Mouse (Mus musculus): ENCODE measurements around the gene Gm5868.
"Not testable (repeated sequence)": the region's sequence is repeated elsewhere in the genome, so short reads cannot be mapped to it uniquely, and the experiment has no call there.

Gene Gm5868

GRCm38 (mm10) chr5:72587192-72587681 lies at the start of gene Gm5868:
Gm5868 (minus strand) TSS chr5:72587551.
- in situ Hi-C loops (cut with MboI, MseI) = no loop called here

DNA sequence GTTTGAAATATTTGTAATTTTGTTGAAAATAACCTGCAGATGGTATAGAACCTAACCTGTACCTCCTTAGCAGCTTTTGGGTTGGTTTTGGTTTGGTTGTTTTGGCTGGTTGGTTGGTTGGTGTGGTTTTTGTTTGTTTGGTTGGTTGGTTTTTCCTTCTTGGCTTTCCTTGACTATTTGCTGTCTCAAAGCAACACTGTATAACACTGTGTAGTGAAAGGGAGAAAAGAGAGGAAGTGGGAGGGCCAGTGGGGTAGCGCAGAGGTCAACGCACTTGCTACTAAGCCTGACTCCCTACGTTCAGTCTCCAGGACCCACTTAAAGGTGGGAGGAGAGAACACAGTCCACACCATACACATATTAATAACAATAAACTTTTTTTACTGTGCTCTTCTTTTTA lies 49.2 kb upstream of the Gm5868 start:
- in situ Hi-C loops (cut with MboI, MseI) = no loop called here

GRCm38 (mm10) chr5:72636122-72636521 lies 48.8 kb upstream of the Gm5868 start:
- in situ Hi-C loops (cut with MboI, MseI) = no loop called here

DNA sequence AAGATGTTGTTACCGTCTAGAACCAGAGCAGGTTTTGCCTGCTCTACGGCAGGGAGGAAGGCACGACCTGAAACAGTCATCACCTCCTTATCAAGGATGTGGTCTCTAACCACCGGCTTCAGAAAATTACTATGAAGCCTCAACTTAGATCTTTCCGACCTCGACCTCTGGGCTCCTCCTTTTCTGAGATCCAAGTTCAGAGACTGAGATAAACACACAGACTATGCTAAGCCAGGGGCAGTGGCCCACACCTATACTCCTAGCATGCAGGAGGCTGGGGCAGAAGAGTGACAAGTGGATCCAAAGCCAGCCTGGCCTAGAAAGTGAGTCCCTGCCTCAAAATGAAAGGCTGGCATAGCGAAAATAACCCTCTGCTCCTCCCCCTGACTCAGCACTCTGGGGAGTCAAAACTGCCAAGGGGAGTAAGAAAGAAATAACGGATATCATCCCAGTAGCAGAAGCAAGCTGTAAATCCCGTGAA lies 47.5 kb upstream of the Gm5868 start:
- in situ Hi-C loops (cut with MboI, MseI) = no loop called here

- in situ Hi-C loops (cut with MboI, MseI) = no loop called here
Observed at GRCm38 (mm10) chr5:72630026-72630425, 42.7 kb upstream of the Gm5868 start.

DNA sequence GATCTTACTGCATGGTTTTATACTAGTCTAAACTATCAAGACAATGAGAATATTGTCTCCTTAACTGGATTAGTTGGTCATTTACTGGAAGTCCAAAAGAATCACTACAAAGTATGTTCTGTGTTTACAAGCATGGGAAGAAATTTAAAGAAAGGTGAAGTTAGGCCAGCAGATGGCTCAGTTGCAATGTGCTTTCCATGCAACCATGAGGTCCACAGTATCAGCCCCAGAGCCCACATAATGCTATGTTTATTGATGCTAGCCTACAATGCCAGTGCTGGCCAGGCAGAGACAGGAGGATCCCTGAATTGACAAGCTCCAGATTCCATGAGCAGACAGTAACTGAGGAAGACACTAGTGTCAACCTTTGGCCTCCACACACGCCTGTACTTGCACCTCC lies 33.7 kb upstream of the Gm5868 start:
- in situ Hi-C loops (cut with MboI, MseI) = no loop called here

DNA sequence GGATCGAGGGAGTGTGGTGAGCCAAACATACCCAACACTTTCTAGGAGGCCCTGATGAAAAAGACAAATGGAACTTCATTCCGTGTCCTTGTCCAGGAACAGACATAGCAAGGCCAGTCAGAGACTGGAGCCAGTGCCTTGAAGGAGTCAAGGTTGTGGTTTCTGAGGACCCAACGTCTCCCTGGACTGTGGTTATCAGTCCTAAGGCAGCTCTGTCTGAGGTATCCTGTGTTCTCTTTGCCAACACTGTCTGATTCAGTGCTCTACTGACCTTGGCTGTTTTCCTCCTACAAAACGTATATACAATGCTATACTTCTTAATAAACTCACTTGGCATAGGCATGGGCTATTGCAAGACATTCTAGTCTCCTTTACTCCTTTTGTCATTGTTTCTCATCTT lies 30.1 kb upstream of the Gm5868 start:
- in situ Hi-C loops (cut with MboI, MseI) = no loop called here

DNA sequence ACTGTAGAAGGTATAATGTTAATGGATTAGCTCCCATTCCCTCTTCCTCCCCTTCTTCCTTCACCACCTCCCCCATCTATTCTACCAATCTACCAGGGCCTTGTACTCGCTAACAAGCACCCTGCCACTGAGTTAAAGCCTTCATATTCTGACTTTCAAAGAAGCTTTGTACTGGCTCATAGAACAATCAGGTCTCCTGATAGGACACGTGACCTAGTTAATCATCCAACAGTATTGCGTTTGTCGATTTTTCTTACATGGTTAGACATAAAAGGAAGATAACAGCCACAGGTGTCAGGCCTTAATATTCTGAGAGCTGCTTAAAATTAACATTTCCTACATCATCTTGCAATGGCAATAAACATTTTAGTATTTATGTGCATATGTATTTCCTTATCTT lies 15.8 kb upstream of the Gm5868 start:
- in situ Hi-C loops (cut with MboI, MseI) = no loop called here

DNA sequence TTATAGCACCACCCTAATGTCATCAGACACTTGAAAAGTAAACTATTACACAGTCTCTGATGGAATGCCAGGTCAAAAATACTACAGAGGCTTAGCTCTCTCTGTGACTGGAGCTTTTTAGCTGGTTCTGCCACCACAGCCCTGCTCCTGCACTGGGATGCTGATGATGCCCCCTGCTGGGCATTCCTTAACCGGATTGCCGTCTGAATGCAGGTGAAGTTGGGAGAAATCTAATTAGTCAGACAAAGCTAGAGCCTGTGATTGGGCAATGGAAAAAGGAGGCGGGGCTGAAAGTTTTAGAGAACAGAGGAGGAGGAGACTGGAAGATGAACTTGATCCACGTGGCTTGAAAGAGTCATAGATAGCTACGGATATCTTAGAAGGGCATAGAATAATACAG lies 13.7 kb upstream of the Gm5868 start:
- in situ Hi-C loops (cut with MboI, MseI) = no loop called here

DNA sequence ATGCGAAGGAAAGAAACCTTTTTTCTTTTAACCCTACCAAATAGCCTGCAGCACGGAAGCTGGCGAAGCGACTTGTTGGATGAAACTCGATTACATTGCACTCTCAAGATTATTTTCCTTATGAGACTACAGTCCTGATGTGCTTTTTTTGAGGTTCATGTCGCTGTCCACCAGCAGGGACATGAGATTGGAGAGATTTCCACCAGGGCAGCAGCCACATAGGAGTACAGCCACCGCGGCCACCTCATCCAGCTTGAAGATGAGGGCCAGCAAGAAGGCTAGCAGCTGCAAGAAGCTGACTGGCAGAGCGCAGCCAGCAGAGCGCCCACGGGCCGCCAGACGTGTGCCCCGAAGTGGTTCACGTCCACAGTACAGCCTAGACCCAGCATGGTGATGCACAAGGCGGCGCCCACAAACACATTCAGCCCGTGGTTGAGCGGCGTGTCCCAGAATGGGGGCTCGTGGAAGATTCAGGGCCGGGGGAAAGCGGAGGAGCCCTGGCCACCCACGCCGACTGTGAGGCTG lies 622 bp downstream of the Gm5868 start:
- in situ Hi-C loops (cut with MboI, MseI) = not testable (repeated sequence)

- in situ Hi-C loops (cut with MboI, MseI) = not testable (repeated sequence)
Observed at GRCm38 (mm10) chr5:72586122-72586521, 1.2 kb downstream of the Gm5868 start.

GRCm38 (mm10) chr5:72580970-72581332 lies 6.4 kb downstream of the Gm5868 start, which contains the start of gene Zar1:
Zar1 (minus strand) TSS chr5:72581254.
- in situ Hi-C loops (cut with MboI, MseI) = not testable (repeated sequence)

DNA sequence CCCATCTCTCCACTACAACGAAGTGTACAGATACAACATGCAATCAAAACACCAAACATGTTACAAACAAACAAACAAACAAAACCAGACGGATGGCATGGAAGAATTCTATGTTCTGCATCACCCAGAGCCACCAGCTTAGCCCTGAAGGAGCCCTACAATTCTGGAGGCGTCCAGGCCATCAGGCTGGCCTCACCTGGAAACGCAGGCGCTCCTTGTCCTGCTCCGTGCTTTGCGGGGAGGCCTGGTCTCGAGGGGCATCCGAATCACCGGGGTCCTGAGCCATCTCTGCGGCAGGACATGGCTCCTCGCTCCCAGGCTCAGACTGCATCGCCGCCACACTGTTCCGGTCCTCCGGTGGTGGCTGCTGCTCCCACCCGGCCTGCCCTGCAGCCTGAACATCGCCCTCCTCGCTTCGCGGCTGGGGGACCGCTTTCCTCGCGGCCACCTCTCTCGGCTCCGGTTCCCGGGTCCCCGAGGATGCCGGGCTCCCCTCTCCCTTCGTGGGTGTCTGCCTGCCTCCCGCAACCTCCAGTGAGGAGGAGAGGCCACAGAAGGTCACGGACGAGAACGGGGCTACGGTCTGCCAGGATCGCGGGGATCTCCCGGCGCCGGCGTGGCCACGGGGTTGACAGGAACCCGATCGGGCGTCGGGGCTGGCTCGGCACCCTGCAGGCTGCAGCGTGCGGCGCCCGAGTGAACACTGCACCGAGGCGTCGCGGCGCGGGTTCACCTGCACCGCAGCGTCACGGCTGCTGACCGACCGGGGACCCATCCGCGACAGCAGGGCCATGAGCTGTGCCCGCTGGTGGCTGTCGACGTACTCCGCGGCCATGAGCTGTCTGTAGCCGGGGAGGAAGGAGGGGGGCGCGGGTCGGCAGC lies 7.0 kb downstream of the Gm5868 start:
- in situ Hi-C loops (cut with MboI, MseI) = not testable (repeated sequence)

GRCm38 (mm10) chr5:72579599-72579998 lies 7.8 kb downstream of the Gm5868 start:
- in situ Hi-C loops (cut with MboI, MseI) = not testable (repeated sequence)

GRCm38 (mm10) chr5:72565621-72566020 lies 21.7 kb downstream of the Gm5868 start:
- in situ Hi-C loops (cut with MboI, MseI) = no loop called here

DNA sequence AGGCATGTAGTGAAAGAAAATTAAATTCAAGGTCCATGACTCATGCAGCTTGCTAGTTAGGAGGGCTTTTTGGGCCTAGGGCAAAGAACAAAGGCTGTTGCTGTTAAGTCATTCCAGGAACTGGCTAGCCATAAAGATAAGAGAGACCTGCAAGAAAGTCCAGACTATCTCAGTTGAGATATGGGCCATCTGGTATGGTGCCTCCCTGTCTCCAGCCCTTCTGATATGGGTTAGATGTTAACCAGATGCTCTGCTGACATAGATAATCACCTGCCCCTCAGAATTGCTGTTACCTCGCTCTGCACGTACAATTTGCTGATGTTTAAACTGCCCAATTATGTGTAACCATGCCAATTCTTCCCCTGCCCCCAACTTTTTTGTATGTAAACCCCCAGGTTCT lies 24.2 kb downstream of the Gm5868 start:
- in situ Hi-C loops (cut with MboI, MseI) = not testable (repeated sequence)

DNA sequence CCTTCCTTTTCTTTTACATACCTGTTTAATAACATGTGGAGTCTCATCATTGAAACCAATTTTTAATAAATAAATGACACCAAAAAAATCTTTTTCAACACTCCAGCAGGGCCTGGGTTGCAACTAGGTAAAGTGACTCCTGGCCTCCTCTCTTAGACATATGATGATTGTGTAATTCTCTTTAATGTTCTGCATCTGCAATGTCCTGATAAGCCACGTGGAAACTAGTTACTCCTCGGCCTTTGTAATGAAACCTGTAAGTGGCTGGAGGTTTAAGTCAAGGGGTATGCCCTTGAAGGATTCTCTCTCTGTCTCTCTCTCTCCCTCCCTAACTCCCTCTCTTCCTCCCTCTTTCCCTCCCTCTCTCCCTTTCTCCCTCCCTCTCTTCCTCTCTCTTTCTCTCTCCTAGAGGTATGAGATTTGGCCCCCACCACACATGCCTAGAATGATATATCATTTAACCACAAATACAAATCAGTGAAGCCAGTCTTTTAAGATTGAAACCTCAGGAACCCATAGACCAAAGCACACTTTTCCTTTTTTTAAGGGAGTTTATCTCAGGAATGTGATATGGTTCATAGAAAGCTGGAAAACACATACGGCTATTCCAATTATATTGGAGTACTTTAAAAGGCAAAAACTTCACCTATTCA lies 26.2 kb downstream of the Gm5868 start:
- in situ Hi-C loops (cut with MboI, MseI) = no loop called here

DNA sequence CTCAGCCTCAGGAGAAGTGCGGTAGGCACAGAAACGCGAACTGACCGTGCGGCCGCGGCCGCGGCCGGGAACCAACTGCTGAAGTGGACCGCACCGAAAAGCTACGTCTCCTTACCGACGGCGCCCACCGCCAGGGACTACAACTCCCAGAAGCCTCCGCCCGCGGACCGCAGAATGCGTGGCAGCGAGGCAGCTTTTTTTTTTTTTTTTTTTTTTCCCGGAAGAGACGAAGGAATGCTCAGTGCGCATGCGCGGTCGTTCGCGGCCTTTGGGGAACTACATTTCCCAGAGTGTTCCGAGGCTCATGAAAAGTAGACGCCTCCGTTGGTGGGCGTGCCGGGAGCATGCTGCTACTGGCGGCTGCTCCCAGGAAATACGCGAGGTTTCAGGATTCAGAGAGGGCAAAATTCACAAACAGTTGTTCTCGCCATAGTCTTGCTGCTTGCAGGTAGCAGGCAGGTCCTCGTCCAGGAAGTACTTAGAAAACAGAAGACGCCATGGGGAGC lies 27.8 kb downstream of the Gm5868 start, which contains the start of gene Nfxl1:
Gene Nfxl1, minus strand, starts transcription at position 141 of the 506 bp plus-strand sequence.
- in situ Hi-C loops (cut with MboI, MseI) = no loop called here

DNA sequence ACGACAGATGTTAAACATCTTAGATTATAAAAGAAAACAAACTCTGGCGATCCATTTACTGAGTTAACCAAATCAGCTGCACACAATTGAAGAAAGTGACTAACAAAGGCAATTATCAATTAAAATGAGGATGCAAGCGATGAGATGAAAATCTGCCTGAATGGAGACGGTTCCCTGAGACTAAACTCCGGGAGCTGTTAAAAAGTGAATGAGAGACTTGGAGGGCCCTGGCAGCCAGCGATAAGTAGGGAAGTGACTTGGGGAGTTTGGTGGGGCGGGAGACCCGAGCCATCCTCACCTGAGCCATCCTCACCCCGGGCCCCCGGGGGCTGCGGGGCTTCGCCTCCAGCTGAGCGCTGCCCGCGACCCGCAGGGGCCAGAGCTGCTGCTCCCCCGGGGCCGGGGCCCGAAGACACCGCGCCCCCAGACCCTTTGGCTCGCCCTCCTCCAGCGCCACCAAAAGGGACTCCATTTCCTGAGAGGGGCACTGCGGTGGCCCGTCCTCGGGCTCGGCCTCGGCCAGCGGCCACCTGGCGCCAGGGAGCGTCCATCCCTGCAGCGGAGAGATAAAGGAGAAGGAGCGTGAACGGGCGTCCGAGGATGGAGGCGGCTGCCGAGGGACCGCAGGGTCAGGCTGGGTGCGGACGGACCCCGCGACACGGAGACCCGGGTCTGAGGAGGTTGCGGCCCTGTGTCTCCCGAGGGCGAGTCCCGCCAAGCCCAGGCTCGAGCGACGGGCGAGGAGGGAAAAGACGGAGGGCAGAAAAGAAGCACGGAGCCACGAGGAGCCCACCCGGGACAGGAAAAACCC lies 28.4 kb downstream of the Gm5868 start:
- in situ Hi-C loops (cut with MboI, MseI) = no loop called here

- in situ Hi-C loops (cut with MboI, MseI) = no loop called here
Observed at GRCm38 (mm10) chr5:72556245-72556644, 31.1 kb downstream of the Gm5868 start.

GRCm38 (mm10) chr5:72551209-72551608 lies 36.1 kb downstream of the Gm5868 start:
- in situ Hi-C loops (cut with MboI, MseI) = no loop called here

Data from T-helper 1 cell (primary cell).